Mouse (Mus musculus) lung, postnatal 0 days (tissue): ENCODE measurements at regions not wholly inside any gene's neighbourhood (a gene's known extent, or its start where the extent isn't known, plus 50 kb on each side); places are given as distances from the start of the nearest gene placed in this dataset.
"Not testable (repeated sequence)": the region's sequence is repeated elsewhere in the genome, so short reads cannot be mapped to it uniquely, and the experiment has no call there.

Source experiments
- ATAC-seq: fragments of 200-750 bp; cut with Nextera tagmentation; 2 replicates; pipeline ENCODE4 v1.8.0; 2017; ENCODE audit warnings: moderate library complexity
- DNase-seq: peaks from one replicate; pipeline ENCODE4 v3.0.0-alpha.2; 2016; ENCODE audit warnings: low spot score
- H3K27ac ChIP-seq: fragments of 300-500 bp; sonication (generic); 2 replicates; pipeline ENCODE4 v1.5.1; 2014; ENCODE audit warnings: antibody characterized with exemption, mild to moderate bottlenecking, low read length, mixed read lengths
- H3K27me3 ChIP-seq: fragments of 300-500 bp; sonication (generic); replicated peaks from 2 replicates; pipeline ENCODE4 v1.6.1; 2014; ENCODE audit warnings: low read length, mixed read lengths; ENCODE audit not compliant: insufficient read depth
- H3K36me3 ChIP-seq: fragments of 300-500 bp; sonication (generic); 2 replicates; pipeline ENCODE4 v1.6.1; 2014; ENCODE audit warnings: low read length, mixed read lengths; ENCODE audit not compliant: insufficient read depth
- H3K4me1 ChIP-seq: fragments of 300-500 bp; sonication (generic); 2 replicates; pipeline ENCODE4 v1.6.1; 2014; ENCODE audit warnings: antibody characterized with exemption, low read depth, low read length, mixed read lengths; ENCODE audit not compliant: insufficient read depth
- H3K4me2 ChIP-seq: fragments of 300-500 bp; sonication (generic); replicated peaks from 2 replicates; pipeline ENCODE4 v1.6.1; 2014; ENCODE audit warnings: low read depth, mild to moderate bottlenecking, low read length, moderate library complexity, mixed read lengths
- H3K4me3 ChIP-seq: fragments of 300-500 bp; sonication (generic); 2 replicates; pipeline ENCODE4 v1.5.1; 2014; ENCODE audit warnings: low read depth, low read length
- H3K9ac ChIP-seq: fragments of 300-500 bp; sonication (generic); replicated peaks from 2 replicates; pipeline ENCODE4 v1.6.1; 2014; ENCODE audit warnings: low read depth, mild to moderate bottlenecking
- H3K9me3 ChIP-seq: fragments of 300-500 bp; sonication (generic); 2 replicates; pipeline ENCODE4 v1.6.1; 2016; ENCODE audit warnings: low read length, mixed read lengths
- CTCF ChIP-seq: IDR thresholded peaks from 2 replicates; pipeline ENCODE4 v1.5.1; 2016; ENCODE audit warnings: antibody characterized with exemption, mild to moderate bottlenecking
- EP300 ChIP-seq: IDR thresholded peaks from 2 replicates; pipeline ENCODE4 v1.6.1; 2016; ENCODE audit warnings: antibody characterized with exemption, mild to moderate bottlenecking, control low read depth
- WGBS: fragments of 180-500 bp; shearing (Covaris S2); extraction: QIAGEN DNeasy Blood & Tissue Kit; methylation state at CpG from one replicate; pipeline ENCODE4 v1.1.7; 2014; 5-methylcytosine and 5-hydroxymethylcytosine counted together

- WGBS, result 88% methylated on average over 6 of the region's 6 CpGs
- H3K4me3 ChIP-seq, result no peak overlapping the region
- no peak overlapping the region for H3K27ac ChIP-seq
- H3K27me3 ChIP-seq, result no peaks in the 10 kb centered on the region
- H3K9me3 ChIP-seq, result no peaks in the 10 kb centered on the region
- H3K4me2 ChIP-seq, result no peak overlapping the region
- DNase-seq, result no peak
- no peak for TF ChIP-seq EP300
- TF ChIP-seq CTCF, result no peak
- H3K36me3 ChIP-seq, result no peaks in the 10 kb centered on the region
- no peak overlapping the region for H3K9ac ChIP-seq
- ATAC-seq, result no peak
- H3K4me1 ChIP-seq, result no peaks in the 10 kb centered on the region
Measured at GRCm38 (mm10) chr4:22124836-22125235, 193.7 kb downstream of the Faxc start.

- DNase-seq (no peak), ATAC-seq (no peak)
- H3K4me2 ChIP-seq, result no peak overlapping the region
- TF ChIP-seq EP300, result no peak
- no peak for TF ChIP-seq CTCF
- H3K9ac ChIP-seq, result no peak overlapping the region
- WGBS, result 66% methylated on average over 8 of the region's 8 CpGs
- H3K27me3 ChIP-seq, result no peaks in the 10 kb centered on the region
- H3K4me1 ChIP-seq, result no peaks in the 10 kb centered on the region
- H3K4me3 ChIP-seq, result no peak overlapping the region
- H3K27ac ChIP-seq, result no peak overlapping the region
- no peaks in the 10 kb centered on the region for H3K36me3 ChIP-seq
- H3K9me3 ChIP-seq, result no peaks in the 10 kb centered on the region
Measured at GRCm38 (mm10) chr4:22130511-22130910, 199.4 kb downstream of the Faxc start.

DNA sequence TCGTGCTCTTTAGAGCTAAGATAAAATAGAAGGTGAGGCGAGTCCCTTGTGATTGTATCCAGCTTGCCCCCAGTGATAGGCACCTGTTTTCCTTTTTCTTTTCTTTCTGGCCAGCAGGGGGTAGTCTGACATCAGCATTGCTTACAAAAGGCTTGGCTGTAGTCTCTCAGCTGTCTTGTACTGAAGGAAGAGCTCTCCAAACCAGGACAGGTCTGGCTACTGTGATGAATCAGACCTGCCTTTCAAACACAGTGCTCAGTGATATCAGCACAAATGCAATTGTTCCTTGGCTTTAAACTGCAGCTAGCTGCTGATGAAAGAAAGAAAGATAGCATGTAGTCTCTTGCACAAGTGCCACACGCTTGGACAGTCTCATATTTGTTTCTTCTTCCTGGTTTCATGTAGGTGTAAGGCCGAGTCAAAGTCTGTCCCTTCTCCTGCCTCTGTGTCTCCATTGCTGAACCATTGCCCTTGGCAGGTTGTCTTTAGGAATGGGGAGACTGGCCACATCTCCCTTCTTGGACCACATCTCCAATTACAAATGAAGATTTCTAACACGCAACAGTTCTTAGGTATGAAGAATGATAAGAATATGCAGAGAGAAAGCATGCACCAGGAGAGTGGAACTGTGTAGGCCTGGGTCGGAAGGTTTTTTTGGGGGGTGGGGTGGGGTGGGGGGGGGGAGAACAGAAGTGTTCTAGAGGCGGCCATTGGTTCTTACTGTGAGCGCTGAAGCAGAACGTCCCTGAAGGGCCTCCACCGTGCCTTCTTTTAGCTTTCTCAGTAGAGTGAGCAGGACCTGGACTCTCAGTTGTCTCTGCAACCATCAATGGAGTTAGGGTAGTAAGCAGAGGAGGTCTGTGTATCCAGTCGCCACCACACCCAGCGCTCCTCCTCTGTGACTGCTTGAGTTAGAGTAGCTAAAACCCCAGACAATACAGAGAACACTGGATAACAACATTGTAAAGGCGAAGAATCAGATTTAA lies 200.9 kb downstream of the Faxc start:
- no peak for ATAC-seq
- H3K36me3 ChIP-seq, result no peaks in the 10 kb centered on the region
- H3K4me3 ChIP-seq, result no peak overlapping the region
- no peaks in the 10 kb centered on the region for H3K4me1 ChIP-seq
- WGBS, result 65% methylated on average over 13 of the region's 13 CpGs
- H3K9ac ChIP-seq, result no peak overlapping the region
- no peaks in the 10 kb centered on the region for H3K9me3 ChIP-seq
- TF ChIP-seq CTCF, result peak; percentile 73
- no peak for TF ChIP-seq EP300
- DNase-seq, result peak; percentile 34
- H3K4me2 ChIP-seq, result no peak overlapping the region
- H3K27ac ChIP-seq, result no peak overlapping the region
- no peaks in the 10 kb centered on the region for H3K27me3 ChIP-seq

GRCm38 (mm10) chr4:22133547-22134495 lies 202.7 kb downstream of the Faxc start:
- peak; percentile 6 for DNase-seq
- no peak for ATAC-seq
- 44% methylated on average over 14 of the region's 14 CpGs for WGBS
- no peak overlapping the region for H3K4me3 ChIP-seq
- H3K36me3 ChIP-seq, result no peaks in the 10 kb centered on the region
- no peaks in the 10 kb centered on the region for H3K4me1 ChIP-seq
- H3K9ac ChIP-seq, result no peak overlapping the region
- no peak overlapping the region for H3K27ac ChIP-seq
- no peaks in the 10 kb centered on the region for H3K27me3 ChIP-seq
- H3K9me3 ChIP-seq, result no peaks in the 10 kb centered on the region
- TF ChIP-seq EP300, result no peak
- H3K4me2 ChIP-seq, result no peak overlapping the region

GRCm38 (mm10) chr4:22140122-22140521 lies 209.0 kb downstream of the Faxc start:
- no peak overlapping the region for H3K27ac ChIP-seq
- 80% methylated on average over 3 of the region's 3 CpGs for WGBS
- H3K9me3 ChIP-seq, result no peaks in the 10 kb centered on the region
- H3K4me3 ChIP-seq, result no peak overlapping the region
- H3K4me1 ChIP-seq, result no peaks in the 10 kb centered on the region
- no peaks in the 10 kb centered on the region for H3K36me3 ChIP-seq
- H3K4me2 ChIP-seq, result no peak overlapping the region
- ATAC-seq (no peak), DNase-seq (no peak)
- no peak overlapping the region for H3K9ac ChIP-seq
- TF ChIP-seq EP300 (no peak), CTCF (no peak)
- H3K27me3 ChIP-seq, result no peaks in the 10 kb centered on the region

DNA sequence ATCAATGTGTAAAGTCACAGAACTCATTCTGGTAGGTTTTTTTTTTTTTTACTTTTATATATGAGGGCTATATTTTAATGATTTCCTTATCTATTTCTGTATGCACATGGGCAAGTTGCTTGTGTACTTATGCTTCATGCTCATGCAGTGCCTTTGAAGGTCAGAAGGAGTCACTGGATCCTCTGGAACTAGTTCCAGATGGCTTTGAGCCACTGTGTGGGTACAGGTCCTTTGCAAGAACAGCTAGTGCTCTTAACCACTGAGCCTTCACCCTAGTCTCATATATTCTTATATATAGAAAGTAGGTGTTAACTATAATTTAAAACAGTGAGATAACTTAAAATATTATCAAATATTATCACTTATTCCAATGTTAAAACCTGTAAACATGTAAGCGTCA lies 212.4 kb downstream of the Faxc start:
- WGBS, result 93% methylated on average over 1 of the region's 1 CpGs
- ATAC-seq, result no peak

GRCm38 (mm10) chr4:22144834-22145233 lies 212.5 kb upstream of the Fbxl4 start:
- not testable (repeated sequence) for H3K4me2 ChIP-seq, DNase-seq, ATAC-seq, H3K27ac ChIP-seq, H3K9me3 ChIP-seq, H3K9ac ChIP-seq, H3K4me1 ChIP-seq, H3K27me3 ChIP-seq, H3K36me3 ChIP-seq, H3K4me3 ChIP-seq
- 60% methylated on average over 1 of the region's 1 CpGs for WGBS

More for the DNA sequence above, 212.4 kb downstream of the Faxc start:
- Histone ChIP-seq H3K4me3 (no peak overlapping the region), H3K4me2 (no peak overlapping the region), H3K27me3 (no peaks in the 10 kb centered on the region), H3K4me1 (no peaks in the 10 kb centered on the region), H3K9ac (no peak overlapping the region), H3K36me3 (no peaks in the 10 kb centered on the region), H3K27ac (no peak overlapping the region), H3K9me3 (no peaks in the 10 kb centered on the region)
- no peak for DNase-seq
- TF ChIP-seq CTCF (no peak), EP300 (no peak)
